Mouse (Mus musculus) thymus, adult 2 months (tissue): ENCODE measurements at regions not wholly inside any gene's neighbourhood (a gene's known extent, or its start where the extent isn't known, plus 50 kb on each side); places are given as distances from the start of the nearest gene placed in this dataset.

Source experiments
- DNase-seq: peaks from one replicate; pipeline ENCODE4 v3.0.0; 2021
- H3K27ac ChIP-seq: fragments of 200-500 bp; 2 replicates; pipeline ENCODE4 v1.5.1; 2012; ENCODE audit warnings: low read length, control low read depth; ENCODE audit not compliant: control insufficient read depth, insufficient read depth
- H3K27me3 ChIP-seq: fragments of 200-500 bp; 2 replicates; pipeline ENCODE4 v1.6.1; 2012; ENCODE audit warnings: mild to moderate bottlenecking, low read length, moderate library complexity, mixed read lengths; ENCODE audit not compliant: control insufficient read depth, insufficient read depth
- H3K36me3 ChIP-seq: fragments of 200-500 bp; 2 replicates; pipeline ENCODE4 v1.6.1; 2012; ENCODE audit warnings: mild to moderate bottlenecking, low read length, moderate library complexity; ENCODE audit not compliant: control insufficient read depth, insufficient read depth
- H3K4me1 ChIP-seq: fragments of 200-500 bp; replicated peaks from 2 replicates; pipeline ENCODE4 v1.6.1; 2012; ENCODE audit warnings: low read length; ENCODE audit not compliant: control insufficient read depth, insufficient read depth
- H3K4me3 ChIP-seq: fragments of 200-500 bp; 2 replicates; pipeline ENCODE4 v1.5.1; 2012; ENCODE audit warnings: mild to moderate bottlenecking, low read length, control low read depth, moderate library complexity; ENCODE audit not compliant: control insufficient read depth, insufficient read depth
- CTCF ChIP-seq: fragments of 200-500 bp; IDR thresholded peaks from 2 replicates; pipeline ENCODE4 v1.5.1; 2012; ENCODE audit warnings: mild to moderate bottlenecking, control low read depth, low read length, moderate library complexity, borderline replicate concordance; ENCODE audit not compliant: control insufficient read depth, poor library complexity, insufficient read depth; ENCODE audit errors: extremely low read depth
- POLR2A ChIP-seq: fragments of 200-500 bp; IDR thresholded peaks from 2 replicates; pipeline ENCODE4 v1.6.1; 2012; ENCODE audit warnings: mild to moderate bottlenecking, low read length, control low read depth, moderate library complexity; ENCODE audit not compliant: control insufficient read depth, poor library complexity, insufficient read depth; ENCODE audit errors: extremely low read depth
- WGBS: fragments of 180-500 bp; shearing (Covaris S2); methylation state at CpG from one replicate; pipeline ENCODE4 v1.1.7; 2018; 5-methylcytosine and 5-hydroxymethylcytosine counted together

DNA sequence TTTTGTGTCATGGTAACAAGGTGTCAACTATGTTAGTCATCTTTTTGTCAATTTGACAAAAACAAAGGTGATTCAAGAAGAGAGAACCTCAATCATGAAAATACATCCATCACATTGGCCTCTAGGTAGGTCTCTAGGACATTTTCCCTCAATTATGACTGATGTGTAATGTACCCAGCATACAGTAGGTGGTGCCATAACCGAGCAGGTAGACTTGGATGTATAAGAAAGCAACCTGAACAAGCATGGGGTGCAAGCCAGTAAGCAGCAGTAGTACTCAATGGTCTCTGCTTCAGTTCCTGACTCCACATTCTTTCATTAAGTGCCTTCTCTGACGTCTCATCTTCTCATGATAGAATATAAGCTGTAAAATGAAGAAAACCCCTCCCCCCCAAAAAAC lies 463.8 kb downstream of the Tmem161b start:
- Histone ChIP-seq H3K27me3 (no peaks in the 10 kb centered on the region), H3K27ac (no peak overlapping the region), H3K36me3 (no peaks in the 10 kb centered on the region), H3K4me3 (no peak overlapping the region), H3K4me1 (no peaks in the 10 kb centered on the region)
- peak; percentile 54 for DNase-seq
- 70% methylated on average over 2 of the region's 2 CpGs for WGBS
- TF ChIP-seq CTCF (no peak), POLR2A (no peak)

DNA sequence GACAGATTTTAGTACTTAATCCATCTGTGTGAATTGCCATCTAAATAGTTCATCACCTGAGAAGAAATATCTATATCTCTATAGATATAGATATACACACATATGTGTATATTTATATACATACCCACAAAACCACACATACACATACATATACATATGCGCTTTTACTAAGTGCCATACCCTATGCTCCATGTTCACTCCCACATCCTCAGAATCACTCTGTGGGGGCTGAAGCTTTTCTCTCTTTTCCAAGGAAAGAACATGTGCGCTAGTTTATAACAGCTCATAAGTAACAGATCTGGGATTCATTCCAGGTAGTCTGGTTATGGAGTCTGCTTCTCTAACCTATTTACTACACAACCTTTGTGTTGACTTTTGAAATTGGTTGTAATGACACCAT lies 471.4 kb downstream of the Tmem161b start:
- H3K4me1 ChIP-seq: no peaks in the 10 kb centered on the region
- H3K27ac ChIP-seq: no peak overlapping the region
- WGBS: 92% methylated on average over 2 of the region's 2 CpGs
- no peaks in the 10 kb centered on the region for H3K36me3 ChIP-seq
- TF ChIP-seq CTCF (no peak), POLR2A (no peak)
- DNase-seq: no peak
- H3K4me3 ChIP-seq: no peak overlapping the region
- no peaks in the 10 kb centered on the region for H3K27me3 ChIP-seq

DNA sequence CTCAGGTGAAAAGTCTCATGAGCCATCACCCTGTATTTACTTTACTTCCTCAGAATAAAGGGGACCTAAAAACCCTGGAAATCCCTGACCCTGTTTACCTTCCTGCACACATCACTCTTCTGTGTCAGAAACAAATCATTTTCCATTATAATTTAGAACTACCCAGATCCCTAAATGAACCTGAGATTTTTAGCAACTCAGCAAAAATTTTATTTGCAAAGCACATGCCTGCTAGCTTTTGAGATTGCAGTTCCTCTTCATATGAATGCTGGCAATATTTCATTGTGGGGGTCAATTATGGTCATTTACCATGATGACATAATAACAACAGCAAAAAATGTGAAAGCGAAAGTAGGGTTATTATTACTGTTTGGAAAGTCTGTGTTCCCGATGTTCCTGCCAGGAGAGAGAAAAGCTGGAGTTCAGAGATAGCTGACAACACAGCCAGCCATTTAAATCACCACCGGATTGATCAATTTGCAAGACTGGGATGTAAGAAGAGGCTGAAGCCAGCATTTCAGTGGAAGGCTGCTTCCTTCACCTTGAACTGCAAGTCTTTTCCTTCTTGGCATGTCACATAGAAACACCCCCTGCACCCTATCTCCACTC lies 476.5 kb downstream of the Tmem161b start:
- no peak for TF ChIP-seq CTCF
- TF ChIP-seq POLR2A: no peak
- no peaks in the 10 kb centered on the region for H3K36me3 ChIP-seq
- WGBS: 82% methylated on average over 3 of the region's 3 CpGs
- no peak for DNase-seq
- H3K27me3 ChIP-seq: no peaks in the 10 kb centered on the region
- H3K27ac ChIP-seq: no peak overlapping the region
- no peak overlapping the region for H3K4me3 ChIP-seq
- no peaks in the 10 kb centered on the region for H3K4me1 ChIP-seq

DNA sequence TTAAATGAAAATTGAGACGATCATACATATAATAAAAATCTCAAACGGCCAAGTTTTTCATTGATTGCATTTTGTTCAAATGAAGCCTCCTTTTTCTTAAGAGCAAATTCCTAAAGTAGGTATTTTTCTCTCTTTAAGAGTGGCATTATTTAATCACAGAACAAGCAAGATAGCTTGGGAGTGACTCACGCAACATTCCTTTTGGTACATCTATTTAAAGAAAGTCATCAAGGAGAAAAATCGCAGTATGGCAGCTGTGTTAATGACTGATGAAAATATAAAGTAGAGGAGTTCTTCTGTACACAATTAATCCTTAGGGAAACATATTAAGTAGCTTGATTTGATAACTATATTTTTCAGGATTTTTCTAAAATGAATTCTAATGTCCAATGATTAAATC lies 448.0 kb upstream of the Ccnh start:
- no peak overlapping the region for H3K27ac ChIP-seq
- H3K4me1 ChIP-seq: no peaks in the 10 kb centered on the region
- DNase-seq: no peak
- H3K4me3 ChIP-seq: no peak overlapping the region
- no peaks in the 10 kb centered on the region for H3K27me3 ChIP-seq
- TF ChIP-seq POLR2A (no peak), CTCF (no peak)
- 96% methylated on average over 4 of the region's 4 CpGs for WGBS
- H3K36me3 ChIP-seq: no peaks in the 10 kb centered on the region

DNA sequence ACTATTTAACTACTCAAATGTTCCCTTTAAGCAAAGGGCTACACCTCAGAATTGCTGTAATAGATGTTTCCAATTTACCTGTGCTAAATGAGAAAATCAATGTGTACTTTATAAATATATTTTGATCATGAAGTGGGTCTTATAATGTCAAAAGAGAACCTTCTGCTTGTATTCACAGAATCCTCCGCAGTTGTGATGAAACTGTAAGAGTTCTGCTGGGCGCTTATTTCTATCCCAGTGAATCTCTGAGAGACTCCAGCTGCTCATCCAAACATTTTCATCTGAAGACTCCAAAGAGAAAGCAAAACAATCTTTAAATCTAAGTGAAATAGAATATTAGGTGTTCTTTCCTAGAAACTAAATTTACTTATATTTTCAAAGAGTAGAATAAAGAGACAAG lies 440.9 kb upstream of the Ccnh start:
- WGBS: 97% methylated on average over 2 of the region's 2 CpGs
- TF ChIP-seq CTCF: no peak
- no peak for TF ChIP-seq POLR2A

DNA sequence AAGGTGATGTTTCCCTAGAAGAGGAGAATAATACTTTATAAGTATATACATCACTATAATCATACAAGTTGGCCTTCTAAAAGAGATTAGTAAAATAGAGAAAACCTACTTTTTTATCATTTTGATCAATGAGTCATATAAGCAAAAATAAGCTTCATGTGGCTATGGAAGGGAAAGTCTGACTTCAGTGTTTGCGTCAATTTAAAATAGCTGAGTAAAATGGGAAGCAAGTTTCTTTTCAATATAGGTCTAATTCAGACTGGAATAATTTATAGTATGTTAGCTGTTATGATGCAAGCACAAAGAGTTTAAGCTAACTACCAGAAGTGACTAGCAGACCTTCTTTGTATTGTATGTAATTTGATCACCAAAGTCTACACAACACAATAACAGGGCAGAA lies 440.0 kb upstream of the Ccnh start:
- Histone ChIP-seq H3K4me1 (no peaks in the 10 kb centered on the region), H3K27ac (no peak overlapping the region), H3K27me3 (no peaks in the 10 kb centered on the region), H3K36me3 (no peaks in the 10 kb centered on the region), H3K4me3 (no peak overlapping the region)
- TF ChIP-seq POLR2A (no peak), CTCF (no peak)
- DNase-seq: no peak
- WGBS: 100% methylated on average over 1 of the region's 1 CpGs

More for the DNA sequence above, 440.9 kb upstream of the Ccnh start:
- Histone ChIP-seq H3K36me3 (no peaks in the 10 kb centered on the region), H3K4me3 (no peak overlapping the region), H3K27me3 (no peaks in the 10 kb centered on the region), H3K4me1 (no peaks in the 10 kb centered on the region), H3K27ac (no peak overlapping the region)
- DNase-seq: no peak

DNA sequence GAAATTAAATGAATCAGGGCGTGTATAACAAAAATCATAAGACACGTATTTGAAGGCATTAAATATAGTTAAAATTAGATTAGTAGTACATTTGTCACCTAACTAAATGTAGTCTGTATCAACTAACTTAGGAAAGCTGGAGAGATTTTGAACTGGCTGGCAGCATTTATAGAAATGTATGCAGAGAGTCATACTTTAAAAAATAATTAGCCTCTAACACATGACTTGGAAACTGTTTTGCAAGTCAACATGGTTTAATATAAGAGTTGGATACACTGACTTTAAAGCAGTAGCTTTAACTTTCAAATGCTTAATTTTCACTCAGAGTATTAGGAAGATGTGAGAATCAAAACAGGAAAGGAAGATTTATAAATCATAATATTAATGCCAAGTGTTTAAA lies 439.1 kb upstream of the Ccnh start:
- Histone ChIP-seq H3K27me3 (no peaks in the 10 kb centered on the region), H3K4me1 (no peaks in the 10 kb centered on the region), H3K36me3 (no peaks in the 10 kb centered on the region), H3K27ac (no peak overlapping the region), H3K4me3 (no peak overlapping the region)
- no peak for TF ChIP-seq CTCF
- 96% methylated on average over 2 of the region's 2 CpGs for WGBS
- DNase-seq: no peak
